Mouse (Mus musculus) heart, embryonic 13.5 days (tissue): ENCODE measurements around the gene Gm13124. TPM values are rescaled to one million over a fixed set of nuclear protein-coding genes. Genes with fewer than 3 reads are reported as not detected.
"Not testable (repeated sequence)": the region's sequence is repeated elsewhere in the genome, so short reads cannot be mapped to it uniquely, and the experiment has no call there.

Source experiments
- ATAC-seq: fragments of 200-750 bp; cut with Nextera tagmentation; 2 replicates; pipeline ENCODE4 v1.8.0; 2017; ENCODE audit warnings: moderate TSS enrichment; ENCODE audit not compliant: insufficient number of reproducible peaks, low FRiP score, low TSS enrichment; ENCODE audit errors: extremely low read depth
- H3K27ac ChIP-seq: fragments of 300-500 bp; sonication (generic); replicated peaks from 2 replicates; pipeline ENCODE4 v1.5.1; 2015; ENCODE audit warnings: moderate library complexity, mild to moderate bottlenecking, inconsistent platforms
- H3K27me3 ChIP-seq: fragments of 300-500 bp; sonication (generic); replicated peaks from 2 replicates; pipeline ENCODE4 v1.6.1; 2015; ENCODE audit warnings: mild to moderate bottlenecking, inconsistent platforms
- H3K36me3 ChIP-seq: fragments of 300-500 bp; sonication (generic); 2 replicates; pipeline ENCODE4 v1.6.1; 2015; ENCODE audit warnings: mild to moderate bottlenecking, inconsistent platforms
- H3K4me1 ChIP-seq: fragments of 300-500 bp; sonication (generic); 2 replicates; pipeline ENCODE4 v1.6.1; 2015; ENCODE audit warnings: inconsistent platforms
- H3K4me2 ChIP-seq: fragments of 300-500 bp; sonication (generic); 2 replicates; pipeline ENCODE4 v1.6.1; 2015; ENCODE audit warnings: inconsistent platforms, mild to moderate bottlenecking, moderate library complexity
- H3K4me3 ChIP-seq: fragments of 300-500 bp; sonication (generic); 2 replicates; pipeline ENCODE4 v1.5.1; 2015; ENCODE audit warnings: moderate library complexity, mild to moderate bottlenecking, inconsistent platforms
- H3K9ac ChIP-seq: fragments of 300-500 bp; sonication (generic); 2 replicates; pipeline ENCODE4 v1.6.1; 2015; ENCODE audit warnings: inconsistent platforms, mild to moderate bottlenecking, moderate library complexity
- H3K9me3 ChIP-seq: fragments of 300-500 bp; sonication (generic); 2 replicates; pipeline ENCODE4 v1.6.1; 2016; ENCODE audit warnings: inconsistent platforms
- WGBS: fragments of 180-500 bp; shearing (Covaris S2); methylation state at CpG from one replicate; pipeline ENCODE4 v1.1.7; 2015; ENCODE audit warnings: mixed read lengths; 5-methylcytosine and 5-hydroxymethylcytosine counted together
- polyA plus RNA-seq: library from polyadenylated mRNA; unstranded; fragments of >200 nt; fragmentation: Nextera tagmentation; extraction: Ambion mirVana; gene quantifications from 2 replicates; pipeline ENCODE4 v1.2.1, GENCODE M21; 2015

The Gm13124 gene
- polyA plus RNA-seq, result not detected in 2 replicates

GRCm38 (mm10) chr4:144565034-144565433 lies at the start of gene Gm13124:
Gene Gm13124, minus strand, starts transcription at chr4:144565134.
- Histone ChIP-seq H3K4me2 (no peak within 1 kb of the TSS), H3K4me3 (no peak within 1 kb of the TSS), H3K9ac (no peak within 1 kb of the TSS), H3K4me1 (no peaks in the 10 kb centered on the region), H3K27me3 (no peaks in the 10 kb centered on the region), H3K9me3 (peaks cover 34% of the 10 kb centered on the region), H3K36me3 (no peaks in the 10 kb centered on the region), H3K27ac (no peak within 1 kb of the TSS)
- ATAC-seq, result no peak
- WGBS, result 82% methylated on average over 1 of the region's 1 CpGs

- Histone ChIP-seq H3K9me3 (peaks cover 29% of the 10 kb centered on the region), H3K9ac (no peak overlapping the region), H3K4me2 (no peak overlapping the region), H3K27ac (no peak overlapping the region), H3K27me3 (no peaks in the 10 kb centered on the region), H3K36me3 (no peaks in the 10 kb centered on the region), H3K4me1 (no peaks in the 10 kb centered on the region), H3K4me3 (no peak overlapping the region)
- no peak for ATAC-seq
- 60% methylated on average over 1 of the region's 1 CpGs for WGBS
These were observed 49.7 kb upstream of the Gm13124 start for GRCm38 (mm10) chr4:144614586-144614985.

GRCm38 (mm10) chr4:144613407-144613806 lies 48.5 kb upstream of the Gm13124 start, which contains the start of gene Aadacl4:
Gene Aadacl4, plus strand, starts transcription at chr4:144613707.
- Histone ChIP-seq H3K9ac (no peak within 1 kb of the TSS), H3K4me2 (no peak within 1 kb of the TSS), H3K4me1 (no peaks in the 10 kb centered on the region), H3K9me3 (peaks cover 25% of the 10 kb centered on the region), H3K36me3 (no peaks in the 10 kb centered on the region), H3K4me3 (no peak within 1 kb of the TSS), H3K27ac (no peak within 1 kb of the TSS), H3K27me3 (no peaks in the 10 kb centered on the region)
- WGBS, result 40% methylated on average over 1 of the region's 1 CpGs
- ATAC-seq, result no peak

- ATAC-seq, result no peak
- no peak overlapping the region for H3K4me3 ChIP-seq
- no peak overlapping the region for H3K4me2 ChIP-seq
- peaks cover 16% of the 10 kb centered on the region for H3K9me3 ChIP-seq
- H3K9ac ChIP-seq, result no peak overlapping the region
- H3K27me3 ChIP-seq, result no peaks in the 10 kb centered on the region
- H3K4me1 ChIP-seq, result no peaks in the 10 kb centered on the region
- H3K36me3 ChIP-seq, result no peaks in the 10 kb centered on the region
- H3K27ac ChIP-seq, result no peak overlapping the region
These were observed 27.9 kb upstream of the Gm13124 start for GRCm38 (mm10) chr4:144592790-144593189.

GRCm38 (mm10) chr4:144586207-144586606 lies 21.3 kb upstream of the Gm13124 start:
- H3K9me3 ChIP-seq, result peaks cover 18% of the 10 kb centered on the region
- not testable (repeated sequence) for H3K4me1 ChIP-seq, H3K27ac ChIP-seq, H3K9ac ChIP-seq, H3K4me3 ChIP-seq, H3K36me3 ChIP-seq, H3K27me3 ChIP-seq, H3K4me2 ChIP-seq
- ATAC-seq, result peak; percentile 42; the same call in 1 of the 2 replicates
- WGBS, result 75% methylated on average over 13 of the region's 16 CpGs

GRCm38 (mm10) chr4:144567752-144568151 lies 2.8 kb upstream of the Gm13124 start:
- H3K27ac ChIP-seq, result no peak overlapping the region
- no peak overlapping the region for H3K4me2 ChIP-seq
- H3K9me3 ChIP-seq, result peaks cover 27% of the 10 kb centered on the region
- H3K9ac ChIP-seq, result no peak overlapping the region
- no peak for ATAC-seq
- no peaks in the 10 kb centered on the region for H3K27me3 ChIP-seq
- H3K36me3 ChIP-seq, result no peaks in the 10 kb centered on the region
- no peak overlapping the region for H3K4me3 ChIP-seq
- no peaks in the 10 kb centered on the region for H3K4me1 ChIP-seq

GRCm38 (mm10) chr4:144561205-144561604 lies 3.7 kb downstream of the Gm13124 start:
- Histone ChIP-seq H3K27ac (no peak overlapping the region), H3K9ac (no peak overlapping the region), H3K4me3 (no peak overlapping the region), H3K27me3 (no peaks in the 10 kb centered on the region), H3K4me2 (no peak overlapping the region), H3K9me3 (peaks cover 42% of the 10 kb centered on the region), H3K4me1 (no peaks in the 10 kb centered on the region), H3K36me3 (no peaks in the 10 kb centered on the region)
- WGBS, result 38% methylated on average over 2 of the region's 2 CpGs
- no peak for ATAC-seq

GRCm38 (mm10) chr4:144559792-144560191 lies 5.1 kb downstream of the Gm13124 start:
- H3K4me3 ChIP-seq, result no peak overlapping the region
- H3K27me3 ChIP-seq, result no peaks in the 10 kb centered on the region
- ATAC-seq, result no peak
- no peaks in the 10 kb centered on the region for H3K4me1 ChIP-seq
- H3K9ac ChIP-seq, result no peak overlapping the region
- no peaks in the 10 kb centered on the region for H3K36me3 ChIP-seq
- H3K9me3 ChIP-seq, result peaks cover 36% of the 10 kb centered on the region; the same call in 1 of the 2 replicates
- H3K27ac ChIP-seq, result no peak overlapping the region
- H3K4me2 ChIP-seq, result no peak overlapping the region

GRCm38 (mm10) chr4:144551156-144551555 lies 13.8 kb downstream of the Gm13124 start:
- no peaks in the 10 kb centered on the region for H3K36me3 ChIP-seq
- ATAC-seq, result no peak
- H3K4me1 ChIP-seq, result no peaks in the 10 kb centered on the region
- H3K9me3 ChIP-seq, result peaks cover 19% of the 10 kb centered on the region; the same call in 1 of the 2 replicates
- no peak overlapping the region for H3K9ac ChIP-seq
- no peaks in the 10 kb centered on the region for H3K27me3 ChIP-seq
- H3K4me3 ChIP-seq, result no peak overlapping the region
- H3K4me2 ChIP-seq, result no peak overlapping the region
- no peak overlapping the region for H3K27ac ChIP-seq

GRCm38 (mm10) chr4:144545339-144545738 lies 19.6 kb downstream of the Gm13124 start:
- not testable (repeated sequence) for H3K36me3 ChIP-seq, H3K27ac ChIP-seq, H3K4me3 ChIP-seq, H3K4me2 ChIP-seq, H3K4me1 ChIP-seq, H3K27me3 ChIP-seq, H3K9ac ChIP-seq, ATAC-seq
- 82% methylated on average over 13 of the region's 13 CpGs for WGBS
- H3K9me3 ChIP-seq, result peaks cover 28% of the 10 kb centered on the region; the same call in 1 of the 2 replicates

- WGBS, result 60% methylated on average over 1 of the region's 1 CpGs
- ATAC-seq, result no peak
These were observed 20.2 kb downstream of the Gm13124 start for GRCm38 (mm10) chr4:144544689-144545088.

GRCm38 (mm10) chr4:144519522-144519921 lies 45.4 kb downstream of the Gm13124 start, which contains the start of gene 9430007A20Rik:
Gene 9430007A20Rik, plus strand, starts transcription at chr4:144519822.
- no peak for ATAC-seq
- Histone ChIP-seq H3K4me1 (no peaks in the 10 kb centered on the region), H3K4me3 (no peak within 1 kb of the TSS), H3K27ac (no peak within 1 kb of the TSS), H3K27me3 (no peaks in the 10 kb centered on the region), H3K9ac (no peak within 1 kb of the TSS), H3K9me3 (peaks cover 14% of the 10 kb centered on the region), H3K36me3 (no peaks in the 10 kb centered on the region), H3K4me2 (no peak within 1 kb of the TSS)
- 68% methylated on average over 5 of the region's 5 CpGs for WGBS

More at GRCm38 (mm10) chr4:144544689-144545088, 20.2 kb downstream of the Gm13124 start:
- H3K27ac ChIP-seq, result no peak overlapping the region
- peaks cover 24% of the 10 kb centered on the region; the same call in 1 of the 2 replicates for H3K9me3 ChIP-seq
- no peak overlapping the region for H3K9ac ChIP-seq
- H3K4me1 ChIP-seq, result no peaks in the 10 kb centered on the region
- no peak overlapping the region for H3K4me2 ChIP-seq
- no peak overlapping the region for H3K4me3 ChIP-seq
- no peaks in the 10 kb centered on the region for H3K27me3 ChIP-seq
- H3K36me3 ChIP-seq, result no peaks in the 10 kb centered on the region
